Mouse (Mus musculus) spleen, adult 12 weeks (tissue): ENCODE results near the gene Olfr1143.

ENCODE experiments used
- DNase-seq: peaks from one replicate; pipeline ENCODE4 v3.0.0; 2022; ENCODE audit warnings: low spot score

Gene Olfr1143

GRCm38 (mm10) chr2:87800292-87800691 lies at the start of gene Olfr1143:
Olfr1143 (plus strand) TSS chr2:87800592.
- no peak for DNase-seq

DNA sequence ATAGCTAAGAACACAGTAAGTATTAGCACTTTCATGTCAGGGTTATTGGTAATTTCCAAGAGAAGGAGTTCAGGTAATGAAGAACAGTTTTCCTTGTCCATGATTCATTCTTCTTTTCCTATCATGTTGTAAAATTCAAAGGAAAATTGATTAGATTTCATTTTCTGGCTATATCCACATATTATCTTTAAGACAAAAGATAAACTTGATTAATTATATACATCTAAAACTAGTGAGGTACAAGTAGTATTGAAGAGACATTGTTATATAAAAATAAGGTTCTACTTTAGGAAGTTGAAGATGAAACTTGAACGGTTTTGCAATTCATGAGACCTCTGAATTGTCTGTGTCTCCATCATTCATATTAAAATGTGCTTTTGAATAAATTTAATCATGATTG lies 46.5 kb upstream of the Olfr1143 start, which contains the start of gene Olfr1141:
Olfr1141 (minus strand) TSS at position 101 of the 400 bp plus-strand sequence.
- no peak for DNase-seq

DNA sequence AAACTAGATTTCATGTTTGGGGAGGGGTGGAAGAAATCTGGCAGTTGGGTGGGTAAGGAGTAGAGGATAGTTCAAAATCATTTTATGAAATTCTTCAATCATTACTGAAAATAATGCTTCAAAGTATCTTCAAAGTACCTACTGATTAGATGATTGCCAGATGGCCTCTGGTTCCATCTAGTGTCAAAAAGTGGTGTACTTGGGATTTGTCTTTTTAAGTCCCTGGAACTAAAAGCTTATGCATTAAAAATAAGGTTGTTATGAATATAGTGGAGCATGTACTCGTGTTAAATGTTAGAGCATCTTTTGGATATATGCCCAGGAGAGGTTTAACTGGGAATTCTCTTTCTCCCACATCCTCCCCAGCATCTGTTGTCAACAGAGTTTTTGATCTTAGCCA lies 24.2 kb upstream of the Olfr1143 start:
- no peak for DNase-seq

GRCm38 (mm10) chr2:87779183-87779582 lies 21.2 kb upstream of the Olfr1143 start, which contains the start of gene Olfr152:
Olfr152 (plus strand) TSS chr2:87779483.
- no peak for DNase-seq

DNA sequence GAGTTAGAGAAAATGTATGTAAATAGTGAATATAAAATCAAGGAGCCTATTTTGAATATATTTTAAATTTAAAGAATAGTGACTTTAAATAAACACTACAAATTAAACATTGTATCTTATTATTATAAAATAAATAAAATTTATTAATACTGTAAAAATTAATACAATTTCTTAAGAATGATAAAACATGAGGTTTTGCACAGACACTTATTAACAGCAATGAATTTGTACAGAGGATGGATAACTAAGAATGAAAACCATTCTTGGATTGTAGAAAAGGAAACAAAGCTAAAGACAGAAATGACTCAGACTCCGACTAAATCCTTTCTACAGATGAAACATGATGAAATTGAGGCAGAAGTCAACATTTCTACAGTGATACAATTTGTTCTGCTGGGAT lies 9.1 kb downstream of the Olfr1143 start, which contains the start of gene Olfr1145:
Olfr1145 (plus strand) TSS at position 301 of the 400 bp plus-strand sequence.
- no peak for DNase-seq

GRCm38 (mm10) chr2:87830233-87830632 lies 29.8 kb downstream of the Olfr1143 start, which contains the start of gene Olfr1148:
Olfr1148 (plus strand) TSS chr2:87830533.
- DNase-seq, result no peak

GRCm38 (mm10) chr2:87843693-87844092 lies 43.3 kb downstream of the Olfr1143 start, which contains the start of gene Olfr1150-ps1:
Olfr1150-ps1 (plus strand) TSS chr2:87843993.
- no peak for DNase-seq
